Mouse (Mus musculus) adrenal gland, adult (tissue): Measurements from ENCODE around the gene Rhbdl1.
A peak's percentile ranks its signal among the peaks of the same experiment; 100 is the strongest.
"Not testable (repeated sequence)": the region's sequence is repeated elsewhere in the genome, so short reads cannot be mapped to it uniquely, and the experiment has no call there.

Experiments
- DNase-seq, 2 experiments: peaks; one replicate each; pipeline ENCODE4 v3.0.0; 2022 to 2023; ENCODE audit warnings: low spot score in 1 of 2; ENCODE audit not compliant: inconsistent age in 2 of 2

Rhbdl1 gene

DNA sequence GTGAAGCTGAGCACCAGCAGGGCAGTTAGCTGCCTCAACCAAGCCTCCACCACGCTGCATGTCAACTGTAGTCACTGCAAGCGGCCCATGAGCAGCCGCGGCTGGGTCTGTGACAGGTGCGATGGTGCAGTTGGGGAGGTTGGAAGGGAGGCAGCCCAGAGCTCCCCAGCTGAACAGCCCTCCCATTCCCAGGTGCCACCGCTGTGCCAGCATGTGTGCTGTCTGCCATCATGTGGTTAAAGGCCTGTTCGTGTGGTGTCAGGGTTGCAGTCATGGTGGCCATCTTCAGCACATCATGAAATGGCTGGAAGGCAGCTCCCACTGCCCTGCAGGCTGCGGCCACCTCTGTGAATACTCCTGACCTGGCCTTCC lies 8.9 kb downstream of the Rhbdl1 start:
- DNase-seq = peak in 1 of 2 experiments; percentile 45

DNA sequence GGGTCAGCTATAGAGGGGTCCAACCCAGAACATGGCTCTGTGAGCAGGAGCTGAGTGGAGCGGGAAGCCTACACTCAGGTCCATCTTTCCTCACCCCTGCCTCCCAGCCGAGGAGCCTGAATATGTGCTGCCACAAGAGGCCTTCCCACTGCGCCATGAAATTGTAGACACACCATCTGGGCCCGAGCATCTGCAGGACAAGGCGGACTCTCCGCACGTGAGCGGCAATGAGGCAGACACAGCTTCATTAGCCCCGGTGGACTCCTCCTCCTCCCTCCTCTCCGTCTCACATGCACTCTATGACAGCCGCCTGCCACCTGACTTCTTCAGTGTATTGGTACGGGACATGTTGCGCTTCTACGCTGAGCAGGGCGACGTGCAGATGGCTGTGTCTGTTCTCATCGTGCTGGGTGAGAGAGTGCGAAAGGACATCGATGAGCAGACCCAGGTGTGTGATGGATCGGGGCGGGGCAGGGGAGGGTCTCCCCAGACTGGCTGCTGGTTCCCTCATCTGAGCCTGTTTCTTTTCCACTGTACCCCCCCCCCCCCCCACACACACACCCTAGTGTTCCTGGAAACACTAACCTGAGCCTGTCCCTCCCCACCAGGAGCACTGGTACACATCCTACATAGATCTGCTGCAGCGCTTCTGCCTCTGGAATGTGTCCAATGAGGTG lies 9.4 kb downstream of the Rhbdl1 start:
- DNase-seq = peak in 1 of 2 experiments; percentile 25

GRCm38 (mm10) chr17:25827011-25827410 lies 10.1 kb downstream of the Rhbdl1 start:
- DNase-seq = peak; percentile 21 to 33

DNA sequence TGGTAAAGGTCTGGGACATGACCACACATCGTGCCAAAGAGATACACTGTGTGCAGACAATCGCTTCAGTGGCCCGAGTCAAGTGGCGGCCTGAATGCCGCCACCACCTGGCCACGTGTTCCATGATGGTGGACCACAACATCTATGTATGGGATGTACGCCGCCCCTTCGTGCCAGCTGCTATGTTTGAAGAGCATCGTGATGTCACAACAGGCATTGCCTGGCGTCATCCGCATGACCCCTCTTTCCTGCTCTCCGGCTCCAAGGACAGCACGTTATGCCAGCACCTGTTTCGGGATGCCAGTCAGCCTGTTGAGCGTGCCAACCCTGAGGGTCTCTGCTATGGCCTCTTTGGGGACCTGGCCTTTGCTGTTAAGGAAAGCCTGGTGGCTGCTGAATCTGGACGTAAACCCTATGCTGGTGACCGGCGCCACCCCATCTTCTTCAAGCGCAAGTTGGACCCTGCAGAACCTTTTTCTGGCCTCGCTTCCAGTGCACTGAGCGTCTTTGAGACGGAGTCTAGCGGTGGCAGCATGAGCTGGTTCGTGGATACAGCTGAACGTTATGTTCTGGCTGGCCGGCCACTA lies 11.0 kb downstream of the Rhbdl1 start:
- peak in 1 of 2 experiments; percentile 18 for DNase-seq

DNA sequence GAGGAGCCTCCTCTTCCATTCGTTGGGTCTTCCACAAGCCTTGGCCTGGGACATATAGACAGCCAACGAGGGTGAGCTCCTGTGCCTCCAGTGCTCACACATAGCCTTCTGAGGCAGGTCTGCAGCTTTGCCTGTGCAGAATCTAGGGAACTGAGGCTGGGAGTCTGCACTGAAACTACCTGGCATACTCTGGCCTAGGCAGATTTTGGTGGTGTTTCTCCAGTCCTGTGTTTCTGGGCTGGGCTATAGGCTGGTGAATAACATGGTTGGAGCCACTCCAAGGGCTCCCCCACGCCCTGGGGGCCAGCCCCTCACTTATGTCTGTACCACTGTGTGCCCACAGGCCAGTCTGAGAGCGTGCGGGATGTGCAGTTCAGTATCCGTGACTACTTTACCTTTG lies 11.8 kb downstream of the Rhbdl1 start:
- DNase-seq = no peak

DNA sequence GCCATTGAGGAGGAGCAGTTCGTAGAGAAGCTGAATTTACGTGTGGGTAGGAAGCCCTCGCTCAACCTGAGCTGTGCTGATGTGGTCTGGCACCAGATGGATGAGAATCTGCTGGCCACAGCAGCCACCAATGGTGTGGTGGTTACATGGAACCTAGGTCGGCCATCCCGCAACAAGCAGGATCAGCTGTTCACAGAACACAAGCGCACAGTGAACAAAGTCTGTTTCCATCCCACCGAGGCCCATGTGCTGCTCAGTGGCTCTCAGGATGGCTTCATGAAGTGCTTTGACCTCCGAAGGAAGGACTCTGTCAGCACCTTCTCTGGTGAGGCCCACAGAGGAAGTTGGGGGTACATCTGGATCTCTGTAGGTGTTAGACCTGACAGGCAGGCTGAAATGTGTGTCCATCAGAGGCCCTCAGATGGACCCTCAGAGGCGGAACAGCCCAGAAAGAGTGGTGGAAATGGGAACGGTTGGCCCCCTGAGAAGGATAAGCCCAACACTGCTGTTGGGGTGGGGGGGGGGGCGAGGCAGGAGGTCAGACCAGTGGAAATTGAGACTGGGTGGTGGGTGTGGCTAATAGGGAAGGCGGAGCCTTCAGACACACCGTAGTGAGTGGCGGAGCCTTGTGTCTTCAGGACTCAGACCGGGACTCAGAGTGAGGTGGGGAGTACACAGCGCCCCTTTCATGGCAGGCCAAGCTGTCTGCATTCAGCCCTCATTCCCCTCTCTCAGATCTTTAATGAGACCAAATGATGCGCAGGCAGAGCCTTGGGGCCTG lies 12.5 kb downstream of the Rhbdl1 start:
- no peak for DNase-seq

- peak; percentile 82 to 94 for DNase-seq
These were observed 13.6 kb downstream of the Rhbdl1 start, which contains the start of gene Wdr24 for GRCm38 (mm10) chr17:25823452-25823851. TSS of gene Wdr24 (plus strand) at chr17:25823627.

- DNase-seq = no peak
These were observed 18.0 kb downstream of the Rhbdl1 start for GRCm38 (mm10) chr17:25818851-25819780.

DNA sequence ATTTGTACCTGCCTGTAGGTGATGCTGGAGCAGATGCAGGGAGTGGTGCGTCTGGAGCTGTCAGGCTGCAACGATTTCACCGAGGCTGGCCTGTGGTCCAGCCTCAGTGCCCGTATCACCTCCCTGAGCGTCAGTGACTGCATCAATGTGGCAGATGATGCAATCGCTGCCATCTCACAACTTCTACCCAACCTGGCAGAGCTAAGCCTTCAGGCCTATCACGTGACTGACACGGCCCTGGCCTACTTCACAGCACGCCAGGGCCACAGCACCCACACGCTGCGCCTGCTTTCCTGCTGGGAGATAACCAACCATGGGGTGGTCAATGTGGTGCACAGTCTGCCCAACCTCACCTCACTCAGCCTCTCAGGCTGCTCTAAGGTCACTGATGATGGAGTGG lies 19.4 kb downstream of the Rhbdl1 start:
- peak; percentile 53 to 85 for DNase-seq

GRCm38 (mm10) chr17:25813471-25813870 lies 23.6 kb downstream of the Rhbdl1 start:
- peak; percentile 84 to 94 for DNase-seq

DNA sequence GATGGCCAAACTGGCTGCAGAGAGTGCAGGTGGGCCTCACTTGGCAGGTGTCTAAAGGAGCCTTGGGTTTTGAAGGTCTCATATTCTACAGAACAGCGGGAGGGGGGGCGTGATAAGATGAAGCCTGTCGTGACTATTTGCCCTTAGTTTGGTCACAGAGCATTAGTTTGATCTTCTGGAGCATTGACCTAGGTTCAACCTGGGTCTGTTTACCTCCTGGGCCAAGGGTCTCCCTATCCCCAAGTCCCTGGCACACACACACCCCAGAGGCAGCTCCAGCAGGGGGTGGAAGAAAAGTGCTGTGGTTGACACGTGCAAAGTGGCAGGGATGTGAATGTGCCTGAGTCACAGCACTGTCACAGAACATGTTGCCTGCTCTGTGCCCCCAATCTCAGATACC lies 26.2 kb downstream of the Rhbdl1 start:
- no peak for DNase-seq

- DNase-seq = peak; percentile 44 to 64
These were observed 27.3 kb downstream of the Rhbdl1 start for GRCm38 (mm10) chr17:25809606-25810340.

DNA sequence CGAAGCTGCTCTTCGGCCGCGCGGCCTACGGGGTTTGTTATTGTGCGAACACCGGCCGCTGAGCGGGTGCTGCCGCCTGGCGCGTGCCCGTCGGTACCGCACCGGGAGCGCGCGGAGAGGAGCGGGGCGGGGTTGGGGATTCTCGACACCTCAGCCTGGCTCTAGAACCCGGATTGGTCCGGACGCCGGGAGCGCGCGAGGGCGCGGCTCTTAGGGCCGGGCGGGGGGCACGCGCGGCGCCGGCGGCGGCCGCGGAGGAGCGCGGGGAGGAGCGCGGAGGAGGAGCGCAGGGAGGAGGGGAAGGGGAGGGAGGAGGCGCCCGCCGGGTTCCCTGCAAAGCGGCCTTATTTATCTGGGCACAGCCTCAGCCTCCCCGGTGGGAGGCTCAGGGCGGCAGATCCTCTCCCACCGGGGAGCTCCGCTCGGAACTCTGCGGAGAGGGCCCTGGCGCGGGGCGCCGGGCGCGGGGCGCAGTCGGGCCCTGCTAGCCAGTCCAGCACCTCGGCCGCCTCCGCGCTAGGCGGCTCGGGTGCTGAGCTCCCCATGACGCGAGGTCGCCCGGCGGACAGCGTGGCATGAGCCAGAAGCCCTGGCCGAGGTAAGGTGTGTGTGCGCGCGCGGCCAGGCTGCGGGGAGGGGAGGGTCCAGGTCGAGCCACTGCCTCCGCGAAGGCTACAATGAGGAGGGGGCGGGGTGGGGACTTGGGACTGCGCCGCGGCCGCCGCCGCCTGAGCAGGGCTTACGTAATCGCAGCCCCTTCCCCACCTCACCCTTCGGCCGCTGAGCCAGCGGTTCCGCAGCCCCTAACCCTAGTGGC lies 28.1 kb downstream of the Rhbdl1 start, which contains the start of gene Fbxl16:
Gene Fbxl16, plus strand, starts transcription at position 297 of the 817 bp plus-strand sequence.
- DNase-seq = peak; percentile 93 to 95

DNA sequence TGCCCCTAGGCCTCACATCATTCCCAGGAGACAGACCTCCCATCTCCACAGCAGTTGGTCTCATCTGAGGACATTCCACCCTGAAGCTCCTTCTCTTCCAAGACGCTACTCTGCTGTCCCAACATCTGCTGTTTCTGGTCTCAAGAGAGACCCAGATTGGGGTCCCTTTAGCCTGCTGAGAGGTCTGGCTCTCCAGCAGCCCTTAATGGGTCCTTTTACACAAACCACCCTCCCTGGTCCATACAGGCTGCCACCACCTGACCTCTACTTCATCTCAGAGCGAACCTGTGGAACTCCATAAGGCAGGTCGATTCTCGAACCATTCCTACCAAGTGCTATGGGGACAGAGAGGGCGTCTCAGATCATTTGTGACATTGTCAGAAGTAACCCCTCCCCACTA lies 29.1 kb downstream of the Rhbdl1 start:
- no peak for DNase-seq

DNA sequence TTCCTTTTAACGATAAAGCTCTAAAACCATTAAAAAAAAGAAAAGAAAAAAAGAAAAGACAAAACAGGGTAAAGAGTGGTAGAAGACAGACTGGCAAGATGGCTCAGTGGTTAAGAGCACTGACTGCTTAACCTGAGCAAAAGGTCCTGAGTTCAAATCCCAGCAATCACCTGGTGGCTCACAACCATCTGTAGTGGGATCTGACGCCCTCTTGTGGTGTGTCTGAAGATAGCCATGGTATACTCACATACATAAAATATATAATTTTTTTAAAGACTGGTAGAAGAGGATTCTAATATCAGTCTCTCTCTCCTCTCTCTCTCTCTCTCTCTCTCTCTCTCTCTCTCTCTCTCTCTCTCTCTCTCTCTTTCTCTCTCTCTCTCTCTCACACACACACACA lies 29.6 kb downstream of the Rhbdl1 start:
- not testable (repeated sequence) for DNase-seq

GRCm38 (mm10) chr17:25806507-25806906 lies 30.6 kb downstream of the Rhbdl1 start:
- peak; percentile 69 to 86 for DNase-seq

DNA sequence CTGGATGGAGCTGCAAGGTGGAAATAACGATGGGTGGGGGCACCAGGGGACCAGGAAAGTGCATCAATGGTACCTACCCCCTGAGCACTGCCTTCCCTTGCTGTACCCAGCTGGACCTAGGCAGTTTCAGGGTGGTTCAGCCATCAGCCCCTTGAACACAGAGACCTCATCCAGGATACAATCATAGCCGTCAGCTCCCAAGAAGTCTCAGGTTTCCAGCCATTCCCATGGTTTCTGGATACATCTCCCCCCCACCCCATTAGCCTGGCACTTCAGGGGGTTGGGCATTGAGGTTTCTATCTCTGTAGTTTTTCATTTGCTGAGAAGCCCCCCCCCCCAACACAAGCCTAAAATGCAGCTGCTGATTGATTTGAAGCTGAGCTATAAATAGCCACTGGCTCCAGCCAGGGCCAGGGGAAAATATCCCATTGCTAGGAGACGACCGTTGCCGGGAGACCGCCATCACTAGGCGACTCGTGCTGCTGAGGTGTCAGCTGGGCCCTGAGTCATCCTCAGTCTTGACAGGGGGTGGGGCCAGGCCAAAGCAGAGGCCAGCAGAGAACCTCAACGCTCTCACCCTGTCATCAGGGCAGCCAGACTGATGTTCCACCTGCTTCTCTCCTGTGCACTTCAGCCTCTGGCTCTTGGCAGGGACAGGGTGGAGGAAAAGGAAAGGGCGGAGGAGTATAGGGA lies 34.1 kb downstream of the Rhbdl1 start:
- DNase-seq = peak; percentile 87 to 93

- peak; percentile 70 to 91 for DNase-seq
These were observed 36.1 kb downstream of the Rhbdl1 start for GRCm38 (mm10) chr17:25801029-25801428.

GRCm38 (mm10) chr17:25796951-25797369 lies 40.1 kb downstream of the Rhbdl1 start, which contains the start of gene Metrn:
TSS of gene Metrn (minus strand) at chr17:25797136.
- DNase-seq = peak; percentile 90 to 95
